Mouse (Mus musculus) heart, postnatal 0 days (tissue): ENCODE measurements around the gene Adgrl4. TPM values are rescaled to one million over a fixed set of nuclear protein-coding genes. Genes with fewer than 3 reads are reported as not detected.

Experiments
- ATAC-seq: fragments of 200-750 bp; cut with Nextera tagmentation; 2 replicates; pipeline ENCODE4 v1.8.0; 2017; ENCODE audit warnings: low read depth, moderate number of reproducible peaks, moderate library complexity; ENCODE audit not compliant: insufficient read depth
- DNase-seq: peaks from one replicate; pipeline ENCODE4 v3.0.0-alpha.2; 2016; ENCODE audit warnings: low spot score
- H3K27ac ChIP-seq: fragments of 300-500 bp; sonication (generic); 2 replicates; pipeline ENCODE4 v1.5.1; 2014; ENCODE audit warnings: low read depth, mild to moderate bottlenecking
- H3K27me3 ChIP-seq: fragments of 300-500 bp; sonication (generic); 2 replicates; pipeline ENCODE4 v1.6.1; 2014; ENCODE audit warnings: low read length, mixed read lengths; ENCODE audit not compliant: control insufficient read depth, insufficient read depth
- H3K36me3 ChIP-seq: fragments of 300-500 bp; sonication (generic); replicated peaks from 2 replicates; pipeline ENCODE4 v1.6.1; 2014; ENCODE audit warnings: low read length, mixed read lengths; ENCODE audit not compliant: control insufficient read depth, insufficient read depth
- H3K4me1 ChIP-seq: fragments of 300-500 bp; sonication (generic); 2 replicates; pipeline ENCODE4 v1.6.1; 2014; ENCODE audit warnings: antibody characterized with exemption; ENCODE audit not compliant: control insufficient read depth, insufficient read depth
- H3K4me2 ChIP-seq: fragments of 300-500 bp; sonication (generic); 2 replicates; pipeline ENCODE4 v1.6.1; 2014; ENCODE audit warnings: low read depth, mild to moderate bottlenecking, low read length, moderate library complexity
- H3K4me3 ChIP-seq: fragments of 300-500 bp; sonication (generic); 2 replicates; pipeline ENCODE4 v1.5.1; 2014; ENCODE audit warnings: low read depth, low read length
- H3K9ac ChIP-seq: fragments of 300-500 bp; sonication (generic); replicated peaks from 2 replicates; pipeline ENCODE4 v1.6.1; 2014; ENCODE audit warnings: low read depth, low read length, mixed read lengths
- H3K9me3 ChIP-seq: fragments of 300-500 bp; sonication (generic); replicated peaks from 2 replicates; pipeline ENCODE4 v1.6.1; 2016; ENCODE audit warnings: low read length; ENCODE audit not compliant: control insufficient read depth
- CTCF ChIP-seq: IDR thresholded peaks from 2 replicates; pipeline ENCODE4 v1.5.1; 2016; ENCODE audit warnings: antibody characterized with exemption, control low read depth, low read depth
- EP300 ChIP-seq: IDR thresholded peaks from 2 replicates; pipeline ENCODE4 v1.6.1; 2016; ENCODE audit warnings: antibody characterized with exemption, low read depth
- WGBS: fragments of 180-500 bp; shearing (Covaris S2); extraction: QIAGEN DNeasy Blood & Tissue Kit; methylation state at CpG from one replicate; pipeline ENCODE4 v1.1.7; 2014; 5-methylcytosine and 5-hydroxymethylcytosine counted together
- polyA plus RNA-seq: library from polyadenylated mRNA; unstranded; fragments of >200 nt; fragmentation: Nextera tagmentation; extraction: Ambion mirVana; gene quantifications from 2 replicates; pipeline ENCODE4 v1.2.1, GENCODE M21; 2015
- total RNA-seq: library from RNA; depleted of rRNA; stranded (reverse); fragments of >200 nt; gene quantifications from 2 replicates; pipeline ENCODE4 v1.2.3, GENCODE M21; 2014; ENCODE audit warnings: low replicate concordance

The Adgrl4 gene
- total and polyA plus RNA-seq, 2 experiments from 2014 or later = 20.3 to 72.2 TPM

- Histone ChIP-seq H3K4me2 (no peak overlapping the region), H3K27ac (no peak overlapping the region), H3K27me3 (no peaks in the 10 kb centered on the region), H3K9ac (no peak overlapping the region), H3K4me1 (no peaks in the 10 kb centered on the region), H3K36me3 (no peaks in the 10 kb centered on the region), H3K9me3 (no peaks in the 10 kb centered on the region), H3K4me3 (no peak overlapping the region)
- ATAC-seq (no peak), DNase-seq (no peak)
- 92% methylated on average over 4 of the region's 4 CpGs for WGBS
- TF ChIP-seq CTCF = no peak
- TF ChIP-seq EP300 = no peak
Observed at GRCm38 (mm10) chr3:151411488-151411887, 26.2 kb upstream of the Adgrl4 start.

DNA sequence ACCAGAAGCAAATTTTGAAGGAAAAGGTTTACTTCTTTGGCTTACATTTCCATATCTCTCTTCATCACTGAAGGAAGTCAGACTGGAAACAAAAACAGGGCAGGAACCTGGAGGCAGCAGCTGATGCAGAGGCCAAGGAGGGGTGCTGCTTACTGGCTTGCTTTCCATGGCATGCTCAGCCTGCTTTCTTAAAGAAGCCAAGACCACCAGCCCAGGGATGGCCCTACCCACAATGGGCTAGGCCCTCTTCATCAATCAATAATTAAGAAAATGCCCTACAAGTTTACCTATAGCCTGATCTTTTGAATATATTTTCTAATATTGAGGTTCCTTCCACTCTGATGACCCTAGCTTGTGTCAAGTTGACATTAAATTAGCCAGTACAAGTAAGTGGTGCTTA, 20.8 kb upstream of the Adgrl4 start:
- Histone ChIP-seq H3K36me3 (no peaks in the 10 kb centered on the region), H3K4me2 (no peak overlapping the region), H3K27me3 (no peaks in the 10 kb centered on the region), H3K9ac (no peak overlapping the region), H3K4me3 (no peak overlapping the region), H3K27ac (no peak overlapping the region), H3K4me1 (no peaks in the 10 kb centered on the region), H3K9me3 (no peaks in the 10 kb centered on the region)
- TF ChIP-seq EP300 = no peak
- no peak for TF ChIP-seq CTCF
- no peak for ATAC-seq
- no peak for DNase-seq

DNA sequence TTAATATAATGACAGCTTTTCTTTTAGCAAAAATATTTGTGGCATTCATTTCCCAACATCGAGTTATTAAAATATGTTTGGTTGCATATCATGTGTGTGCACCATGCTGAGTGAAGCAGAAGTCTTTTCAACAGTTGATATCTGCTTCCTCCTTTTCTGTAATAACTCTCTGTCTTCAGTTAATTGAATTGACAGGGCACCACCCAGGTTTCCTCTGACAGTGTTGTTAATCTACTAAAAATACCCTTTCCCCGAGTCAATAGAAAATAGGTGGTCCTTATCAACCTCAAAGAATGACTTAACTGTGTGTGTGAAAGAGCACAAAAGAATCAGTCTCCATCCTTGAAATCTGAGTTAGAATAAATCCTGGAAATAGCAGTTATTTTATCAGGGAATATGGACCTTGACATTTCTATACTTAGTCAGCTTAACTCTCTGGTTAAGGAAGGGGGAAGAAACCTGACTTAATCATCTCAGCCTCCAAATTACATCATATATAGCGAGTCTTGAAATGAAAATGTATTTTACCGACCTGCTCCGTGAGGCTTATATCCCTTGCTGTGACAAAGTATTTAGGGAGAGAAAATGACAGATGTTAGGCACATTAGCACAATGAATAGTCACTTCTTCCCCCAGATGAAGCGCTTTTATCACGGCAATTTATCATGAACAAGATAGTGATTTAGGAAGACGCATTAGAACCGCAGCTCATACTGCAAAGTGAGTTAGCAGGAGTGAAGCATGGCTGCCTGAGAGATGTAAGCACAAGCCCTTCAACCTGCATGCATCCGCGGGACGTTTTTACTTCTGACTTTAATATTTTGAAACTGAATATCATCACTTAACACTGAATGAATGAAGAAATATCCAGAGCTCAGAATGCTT, 19.8 kb upstream of the Adgrl4 start:
- Histone ChIP-seq H3K4me2 (peak overlapping the region; percentile 26; the same call in 1 of the 2 replicates), H3K9ac (no peak overlapping the region), H3K27ac (peak overlapping the region; percentile 18; the same call in 1 of the 2 replicates), H3K9me3 (no peaks in the 10 kb centered on the region), H3K27me3 (no peaks in the 10 kb centered on the region), H3K36me3 (no peaks in the 10 kb centered on the region), H3K4me1 (no peaks in the 10 kb centered on the region), H3K4me3 (no peak overlapping the region)
- DNase-seq (no peak), ATAC-seq (no peak)
- TF ChIP-seq CTCF = no peak
- no peak for TF ChIP-seq EP300
- WGBS = 39% methylated on average over 12 of the region's 12 CpGs

- Histone ChIP-seq H3K27ac (peak overlapping the region; percentile 62), H3K4me3 (no peak overlapping the region), H3K27me3 (no peaks in the 10 kb centered on the region), H3K4me1 (no peaks in the 10 kb centered on the region), H3K36me3 (no peaks in the 10 kb centered on the region), H3K9me3 (no peaks in the 10 kb centered on the region), H3K9ac (no peak overlapping the region), H3K4me2 (0 out of 2 replicates have a peak overlapping the region, but pooled peaks have one; percentile 0)
- WGBS = 58% methylated on average over 9 of the region's 9 CpGs
- TF ChIP-seq CTCF (no peak), EP300 (peak; percentile 74; the same call in 1 of the 2 replicates)
- ATAC-seq (peak; percentile 47; the same call in 1 of the 2 replicates), DNase-seq (peak; percentile 23)
Observed at GRCm38 (mm10) chr3:151424326-151425207, 13.1 kb upstream of the Adgrl4 start.

- no peaks in the 10 kb centered on the region for H3K36me3 ChIP-seq
- no peak overlapping the region for H3K4me2 ChIP-seq
- H3K4me3 ChIP-seq = no peak overlapping the region
- DNase-seq (no peak), ATAC-seq (no peak)
- no peak overlapping the region for H3K9ac ChIP-seq
- H3K27me3 ChIP-seq = no peaks in the 10 kb centered on the region
- H3K27ac ChIP-seq = no peak overlapping the region
- no peaks in the 10 kb centered on the region for H3K4me1 ChIP-seq
- no peaks in the 10 kb centered on the region for H3K9me3 ChIP-seq
- TF ChIP-seq EP300 = no peak
- TF ChIP-seq CTCF = no peak
- WGBS = 89% methylated on average over 3 of the region's 3 CpGs
Observed at GRCm38 (mm10) chr3:151430106-151430505, 7.6 kb upstream of the Adgrl4 start.
